Mouse (Mus musculus): Measurements from ENCODE around the gene Gm11639.

The Gm11639 gene

GRCm38 (mm10) chr11:104685548-104685947 lies at the start of gene Gm11639:
TSS of gene Gm11639 (plus strand) at chr11:104685707.
- no peak for DNase-seq (ENCODE audit: low read depth, low spot score)

- DNase-seq (ENCODE audit: low read depth, low spot score) = peak; percentile 32
Observed at GRCm38 (mm10) chr11:104637010-104637409, 48.5 kb upstream of the Gm11639 start.

- no peak for DNase-seq (ENCODE audit: low read depth, low spot score)
Observed at GRCm38 (mm10) chr11:104638006-104638405, 47.5 kb upstream of the Gm11639 start.

- no peak for DNase-seq (ENCODE audit: low read depth, low spot score)
Observed at GRCm38 (mm10) chr11:104638906-104639305, 46.6 kb upstream of the Gm11639 start.

- DNase-seq (ENCODE audit: low read depth, low spot score) = no peak
Observed at GRCm38 (mm10) chr11:104639634-104640033, 45.9 kb upstream of the Gm11639 start.

GRCm38 (mm10) chr11:104640894-104641293 lies 44.6 kb upstream of the Gm11639 start:
- no peak for DNase-seq (ENCODE audit: low read depth, low spot score)

GRCm38 (mm10) chr11:104643236-104643635 lies 42.3 kb upstream of the Gm11639 start:
- DNase-seq (ENCODE audit: low read depth, low spot score) = no peak

GRCm38 (mm10) chr11:104645402-104645801 lies 40.1 kb upstream of the Gm11639 start:
- DNase-seq (ENCODE audit: low read depth, low spot score) = no peak

- DNase-seq (ENCODE audit: low read depth, low spot score) = no peak
Observed at GRCm38 (mm10) chr11:104646173-104646572, 39.3 kb upstream of the Gm11639 start.

- DNase-seq (ENCODE audit: low read depth, low spot score) = no peak
Observed at GRCm38 (mm10) chr11:104646611-104647010, 38.9 kb upstream of the Gm11639 start.

- DNase-seq (ENCODE audit: low read depth, low spot score) = no peak
Observed at GRCm38 (mm10) chr11:104647188-104647867, 38.2 kb upstream of the Gm11639 start.

- peak; percentile 66 for DNase-seq (ENCODE audit: low read depth, low spot score)
Observed at GRCm38 (mm10) chr11:104648571-104648970, 36.9 kb upstream of the Gm11639 start.

- no peak for DNase-seq (ENCODE audit: low read depth, low spot score)
Observed at GRCm38 (mm10) chr11:104660599-104660998, 24.9 kb upstream of the Gm11639 start.

- DNase-seq (ENCODE audit: low read depth, low spot score) = peak; percentile 90
Observed at GRCm38 (mm10) chr11:104661106-104661505, 24.4 kb upstream of the Gm11639 start.

GRCm38 (mm10) chr11:104661531-104662205 lies 23.8 kb upstream of the Gm11639 start:
- no peak for DNase-seq (ENCODE audit: low read depth, low spot score)

GRCm38 (mm10) chr11:104662573-104662972 lies 22.9 kb upstream of the Gm11639 start:
- peak; percentile 28 for DNase-seq (ENCODE audit: low read depth, low spot score)

GRCm38 (mm10) chr11:104663241-104663877 lies 22.1 kb upstream of the Gm11639 start:
- DNase-seq (ENCODE audit: low read depth, low spot score) = no peak

GRCm38 (mm10) chr11:104663878-104664261 lies 21.6 kb upstream of the Gm11639 start:
- DNase-seq (ENCODE audit: low read depth, low spot score) = peak; percentile 73

- no peak for DNase-seq (ENCODE audit: low read depth, low spot score)
Observed at GRCm38 (mm10) chr11:104664441-104664840, 21.1 kb upstream of the Gm11639 start.

- DNase-seq (ENCODE audit: low read depth, low spot score) = peak; percentile 85
Observed at GRCm38 (mm10) chr11:104667399-104667798, 18.1 kb upstream of the Gm11639 start.

GRCm38 (mm10) chr11:104673412-104673811 lies 12.1 kb upstream of the Gm11639 start:
- no peak for DNase-seq (ENCODE audit: low read depth, low spot score)

- no peak for DNase-seq (ENCODE audit: low read depth, low spot score)
Observed at GRCm38 (mm10) chr11:104674768-104675167, 10.7 kb upstream of the Gm11639 start.

GRCm38 (mm10) chr11:104693235-104693634 lies 7.7 kb downstream of the Gm11639 start:
- no peak for DNase-seq (ENCODE audit: low read depth, low spot score)

All from CD4-positive helper T cell, adult 2 months (primary cell).